Mouse (Mus musculus): ENCODE data around the gene Ctsa.
A peak's percentile ranks its signal among the peaks of the same experiment; 100 is the strongest.
"Not testable (repeated sequence)": the region's sequence is repeated elsewhere in the genome, so short reads cannot be mapped to it uniquely, and the experiment has no call there.

The Ctsa gene

DNA sequence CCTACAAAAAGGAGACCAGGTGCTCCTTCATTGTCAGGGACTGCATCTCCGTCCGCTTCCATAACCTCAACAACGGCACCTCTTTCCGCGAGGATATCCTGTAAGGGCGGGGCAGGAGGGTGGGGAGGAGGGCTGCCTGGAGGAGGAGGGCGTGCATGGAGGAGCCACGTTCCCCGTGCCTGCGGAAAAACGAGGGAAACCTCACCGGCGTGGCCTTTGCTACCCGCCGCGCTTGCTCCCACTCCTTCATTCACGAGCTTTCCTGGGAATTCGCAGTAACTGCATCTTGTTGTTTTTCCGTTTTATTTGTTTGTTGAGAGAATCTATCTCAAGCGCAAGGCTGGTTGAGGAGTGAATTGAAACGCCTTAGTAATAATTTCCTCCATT is 27.3 kb upstream of the Ctsa start:
- DNase-seq (ENCODE audit: low spot score): no peak

- DNase-seq (ENCODE audit: low spot score): no peak
These were observed 26.1 kb upstream of the Ctsa start for GRCm38 (mm10) chr2:164806614-164807013.

GRCm38 (mm10) chr2:164813557-164813956 is 19.1 kb upstream of the Ctsa start:
- no peak for DNase-seq (ENCODE audit: low spot score)

GRCm38 (mm10) chr2:164815348-164815747 is 17.3 kb upstream of the Ctsa start:
- no peak for DNase-seq (ENCODE audit: low spot score)

DNA sequence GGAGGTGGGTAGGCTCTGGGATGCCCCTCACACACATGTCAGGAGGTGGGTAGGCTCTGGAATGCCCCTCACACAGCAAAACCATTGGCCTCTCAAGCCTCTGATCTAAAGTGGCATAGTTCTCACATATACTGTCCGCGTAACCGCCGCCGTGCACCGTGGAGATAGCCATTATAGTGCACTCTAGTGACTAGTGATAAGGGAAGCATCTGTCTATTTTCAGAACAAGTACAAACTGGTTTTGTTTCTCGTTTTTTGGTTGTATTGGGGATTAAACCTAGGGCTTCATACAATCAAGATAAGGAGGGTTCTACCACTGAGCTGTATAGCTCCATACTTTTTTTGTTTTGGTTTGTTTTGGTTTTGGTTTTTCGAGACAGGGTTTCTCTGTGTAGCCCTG is 16.9 kb upstream of the Ctsa start:
- DNase-seq (ENCODE audit: low spot score): no peak

DNA sequence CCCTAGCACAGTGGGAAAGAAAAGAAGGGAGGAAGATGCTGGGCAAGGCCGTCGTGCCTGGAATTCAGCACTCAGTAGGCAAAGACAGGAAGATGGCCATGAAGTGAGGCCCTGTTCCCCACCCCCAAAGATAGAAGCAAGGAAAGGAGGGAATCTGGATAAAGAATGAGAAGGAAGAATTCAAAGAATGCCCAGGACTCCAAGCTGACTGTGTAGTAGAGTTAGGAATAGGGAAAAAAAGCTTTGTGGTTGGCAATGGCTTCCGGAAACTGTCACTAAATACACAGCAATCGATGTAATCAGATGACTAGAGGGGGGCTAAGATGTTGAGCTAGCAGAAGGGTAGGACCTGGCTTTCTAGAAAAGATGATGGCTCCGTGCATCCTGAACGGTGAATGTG is 15.5 kb upstream of the Ctsa start:
- DNase-seq (ENCODE audit: low spot score): no peak

GRCm38 (mm10) chr2:164817703-164818102 is 15.0 kb upstream of the Ctsa start:
- no peak for DNase-seq (ENCODE audit: low spot score)

- DNase-seq (ENCODE audit: low spot score): no peak
These were observed 11.6 kb upstream of the Ctsa start for GRCm38 (mm10) chr2:164821060-164821459.

- peak; percentile 100 for DNase-seq (ENCODE audit: low spot score)
These were observed 10.0 kb upstream of the Ctsa start, which contains the start of gene Zswim1 for GRCm38 (mm10) chr2:164822636-164823165. Zswim1 (plus strand) TSS chr2:164822686.

GRCm38 (mm10) chr2:164823181-164823585 is 9.5 kb upstream of the Ctsa start:
- DNase-seq (ENCODE audit: low spot score): no peak

GRCm38 (mm10) chr2:164823969-164824368 is 8.7 kb upstream of the Ctsa start:
- no peak for DNase-seq (ENCODE audit: low spot score)

DNA sequence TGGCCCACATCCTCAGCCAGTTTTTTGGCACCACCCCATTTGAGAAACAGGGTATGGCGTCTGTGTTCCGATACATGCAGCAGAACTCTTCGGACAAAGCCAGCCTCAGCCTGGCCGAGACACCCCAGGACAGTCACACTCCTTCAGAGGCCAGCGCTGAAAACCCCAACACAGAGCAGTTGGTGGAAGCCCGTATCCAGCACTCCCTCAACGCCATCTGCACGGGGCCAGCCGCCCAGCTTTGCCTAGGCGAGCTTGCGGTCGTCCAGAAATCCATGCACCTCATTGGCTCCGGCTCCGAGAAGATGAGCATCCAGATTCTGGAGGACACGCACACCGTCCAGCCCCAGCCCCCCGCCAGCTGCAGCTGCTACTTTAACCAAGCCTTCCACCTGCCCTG is 7.2 kb upstream of the Ctsa start:
- no peak for DNase-seq (ENCODE audit: low spot score)

DNA sequence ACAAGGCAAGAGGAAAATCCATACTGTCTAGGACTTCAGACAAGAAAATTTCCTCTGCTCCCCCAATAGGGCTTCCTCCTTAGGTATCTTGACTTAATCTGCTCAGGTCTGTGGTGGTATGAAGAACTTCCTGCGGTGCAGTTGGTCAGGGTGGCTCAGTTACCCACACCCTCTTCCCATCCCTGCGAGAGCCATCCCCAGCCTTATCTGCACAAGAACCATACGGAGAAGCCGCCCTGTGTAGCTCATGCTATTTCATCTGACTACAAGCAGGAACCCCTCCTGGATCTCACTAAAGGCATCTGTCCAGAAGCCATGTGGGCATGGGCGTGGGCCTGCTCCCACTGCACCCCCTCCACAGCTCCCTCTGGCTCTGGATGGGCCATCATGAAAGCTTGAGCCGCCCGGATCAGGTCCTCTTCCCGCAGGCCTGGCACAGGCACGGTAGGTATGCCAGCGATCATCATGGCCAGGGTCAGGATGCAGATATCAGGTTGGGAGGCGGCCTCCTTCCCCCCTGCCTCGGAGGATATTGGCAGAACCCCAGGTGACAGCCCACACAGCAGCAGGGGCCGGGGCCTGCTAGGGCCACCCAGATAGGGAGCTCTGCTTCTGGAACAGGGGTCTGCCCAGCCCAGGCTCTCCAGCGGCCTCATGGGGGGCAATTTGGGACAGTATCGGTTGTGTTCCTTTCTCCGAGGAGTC is 5.4 kb upstream of the Ctsa start:
- DNase-seq (ENCODE audit: low spot score): no peak

- no peak for DNase-seq (ENCODE audit: low spot score)
These were observed 4.2 kb upstream of the Ctsa start, which contains the start of gene Spata25 for GRCm38 (mm10) chr2:164828437-164828836. Spata25 (minus strand) TSS chr2:164828537.

DNA sequence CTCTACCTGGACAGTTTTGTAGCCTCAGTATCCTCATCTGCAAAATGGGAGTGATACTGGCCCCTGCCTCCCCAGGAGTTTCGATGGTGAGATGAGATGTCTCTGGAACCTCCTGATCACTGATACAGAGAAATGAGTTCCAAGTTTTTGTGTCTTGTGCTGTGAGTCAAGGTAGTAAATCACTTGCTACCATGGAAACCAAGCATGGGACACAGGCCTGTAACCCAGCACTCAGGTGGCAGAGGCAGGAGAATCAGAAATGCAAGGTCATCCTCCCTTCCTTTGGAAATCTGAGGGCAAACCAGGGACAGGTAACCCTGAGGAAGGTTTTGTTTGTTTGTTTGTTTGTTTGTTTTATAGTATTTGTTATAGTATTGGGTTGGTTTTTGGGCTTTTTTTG is 3.6 kb upstream of the Ctsa start:
- DNase-seq (ENCODE audit: low spot score): no peak

- DNase-seq (ENCODE audit: low spot score): no peak
These were observed 1.6 kb upstream of the Ctsa start for GRCm38 (mm10) chr2:164831029-164831428.

DNA sequence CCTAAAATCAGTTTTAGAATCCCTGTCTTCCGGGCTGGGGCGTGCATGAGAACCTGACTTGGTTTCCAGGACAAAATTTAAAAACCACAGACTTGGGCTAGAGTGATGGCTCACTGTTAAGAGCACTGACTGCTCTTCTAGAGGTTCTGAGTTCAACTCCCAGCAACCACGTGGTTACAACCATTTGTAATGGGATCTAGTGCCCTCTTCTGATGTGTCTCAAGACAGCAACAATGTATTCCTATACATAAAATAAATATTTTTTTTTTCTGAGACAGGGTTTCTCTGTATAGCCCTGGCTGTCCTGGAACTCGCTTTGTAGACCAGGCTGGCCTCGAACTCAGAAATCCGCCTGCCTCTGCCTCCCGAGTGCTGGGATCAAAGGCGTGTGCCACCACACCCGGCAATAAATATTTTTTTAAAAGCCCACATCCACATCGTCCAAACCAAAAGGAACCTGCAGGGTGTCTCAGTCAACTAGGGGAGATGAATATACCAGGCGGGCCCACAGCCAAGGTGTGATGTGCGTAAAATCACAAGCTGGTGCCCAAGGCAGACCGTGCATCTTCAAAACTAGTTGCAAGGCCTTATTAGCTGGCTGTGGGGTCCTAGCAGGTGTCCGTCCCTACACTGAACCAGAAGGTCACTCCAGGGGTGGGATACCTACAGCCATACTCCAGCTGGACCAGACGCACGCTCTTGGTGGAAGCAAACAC is 483 bp upstream of the Ctsa start:
- no peak for DNase-seq (ENCODE audit: low spot score)

DNA sequence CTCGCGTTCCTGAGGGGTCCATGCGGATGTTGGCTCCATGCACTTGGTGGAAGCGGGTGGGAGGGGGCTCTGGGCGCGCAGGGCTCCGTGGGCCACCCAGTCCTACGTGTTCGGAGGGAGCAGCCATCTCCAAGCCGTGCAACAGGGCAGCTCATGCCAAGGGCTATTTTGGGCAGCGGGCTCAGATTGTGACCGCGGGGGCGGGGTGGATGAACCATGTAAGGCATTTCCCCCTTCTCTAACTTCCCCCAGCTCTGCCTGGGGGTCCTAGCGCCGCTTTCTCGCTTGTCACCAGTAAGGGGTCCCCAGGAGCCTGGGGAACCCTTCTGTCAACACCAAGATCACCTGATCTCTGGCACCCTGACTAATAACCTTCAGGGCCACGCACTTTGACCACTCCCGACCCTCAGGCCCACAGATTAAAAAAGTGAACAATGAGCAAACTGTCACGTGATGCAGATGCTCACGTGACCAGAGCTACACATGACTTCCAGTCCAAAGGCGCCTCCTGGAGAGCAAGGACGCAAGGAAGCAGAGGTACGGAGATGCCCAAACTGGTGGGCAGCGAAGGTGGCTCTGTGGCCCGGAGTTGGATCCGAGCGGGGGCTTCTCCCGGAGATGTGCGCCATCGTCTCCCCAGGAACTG is 764 bp downstream of the Ctsa start, which contains the start of gene Neurl2:
Gene Neurl2 (minus strand): TSS at position 143 of the 646 bp plus-strand sequence.
- DNase-seq (ENCODE audit: low spot score): peak; percentile 76

DNA sequence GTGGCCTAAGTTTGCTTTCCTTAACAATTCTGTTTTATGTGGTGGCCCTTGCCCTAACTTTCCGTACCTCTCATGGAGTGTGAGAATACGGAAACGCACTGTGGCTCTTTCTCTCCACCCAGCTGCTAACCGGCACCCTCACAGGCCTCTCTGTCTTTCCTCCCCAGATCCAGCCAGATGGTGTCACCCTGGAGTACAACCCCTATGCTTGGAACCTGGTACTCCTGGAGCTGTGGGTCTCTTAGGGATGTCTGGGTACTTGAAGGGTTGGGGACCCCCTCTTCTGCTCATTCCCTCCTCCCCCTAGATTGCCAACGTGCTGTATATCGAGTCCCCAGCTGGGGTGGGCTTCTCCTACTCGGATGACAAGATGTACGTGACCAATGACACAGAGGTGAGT is 1.9 kb downstream of the Ctsa start:
- DNase-seq (ENCODE audit: low spot score): no peak

GRCm38 (mm10) chr2:164835164-164835563 is 2.5 kb downstream of the Ctsa start:
- DNase-seq (ENCODE audit: low spot score): no peak

DNA sequence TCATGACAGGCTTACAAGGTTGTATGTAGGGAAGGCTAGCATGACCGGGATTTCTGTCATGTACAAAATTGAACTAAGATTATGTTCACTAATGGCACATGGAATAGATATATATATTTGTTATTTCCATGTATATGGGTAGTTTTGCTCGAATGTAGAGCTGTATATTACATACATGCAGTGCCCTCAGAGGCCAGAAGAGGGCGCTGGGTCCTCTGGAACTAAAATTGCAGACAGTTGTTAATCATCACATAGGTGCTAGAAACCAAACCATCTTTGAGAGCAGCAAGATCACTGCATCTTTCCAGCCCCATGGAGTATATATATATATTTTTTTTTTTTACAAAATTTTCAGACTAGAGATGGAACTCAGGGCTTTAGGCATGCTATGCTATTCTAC is 13.1 kb downstream of the Ctsa start:
- no peak for DNase-seq (ENCODE audit: low spot score)

- DNase-seq (ENCODE audit: low spot score): no peak
These were observed 17.4 kb downstream of the Ctsa start for GRCm38 (mm10) chr2:164850061-164850460.

DNA sequence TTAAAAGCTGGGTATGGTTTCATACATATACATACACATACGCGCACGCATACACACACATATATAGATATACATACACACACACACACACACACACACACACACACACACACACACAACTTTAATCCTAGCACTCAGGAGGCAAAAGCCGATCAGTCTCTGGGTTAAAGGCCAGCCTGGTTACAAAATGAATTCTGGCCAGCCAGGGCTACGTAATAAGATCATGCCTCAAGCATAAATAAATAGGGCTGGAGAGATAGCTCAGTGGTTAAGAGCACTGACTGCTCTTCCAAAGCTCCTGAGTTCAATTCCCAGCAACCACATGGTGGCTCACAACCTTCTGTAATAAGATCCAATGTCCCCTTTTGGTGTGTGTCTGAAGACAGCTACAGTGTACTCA is 22.9 kb downstream of the Ctsa start:
- not testable (repeated sequence) for DNase-seq (ENCODE audit: low spot score)

All from spleen, adult 12 weeks (tissue).